Mouse (Mus musculus) cerebellum, postnatal 14 days (tissue): Measurements from ENCODE around the gene Ascl1.

Source experiments
- DNase-seq, 2 experiments: peaks; one replicate each; pipeline ENCODE4 v3.0.0; 2021; ENCODE audit warnings: mixed read lengths in 2 of 2

Gene Ascl1

DNA sequence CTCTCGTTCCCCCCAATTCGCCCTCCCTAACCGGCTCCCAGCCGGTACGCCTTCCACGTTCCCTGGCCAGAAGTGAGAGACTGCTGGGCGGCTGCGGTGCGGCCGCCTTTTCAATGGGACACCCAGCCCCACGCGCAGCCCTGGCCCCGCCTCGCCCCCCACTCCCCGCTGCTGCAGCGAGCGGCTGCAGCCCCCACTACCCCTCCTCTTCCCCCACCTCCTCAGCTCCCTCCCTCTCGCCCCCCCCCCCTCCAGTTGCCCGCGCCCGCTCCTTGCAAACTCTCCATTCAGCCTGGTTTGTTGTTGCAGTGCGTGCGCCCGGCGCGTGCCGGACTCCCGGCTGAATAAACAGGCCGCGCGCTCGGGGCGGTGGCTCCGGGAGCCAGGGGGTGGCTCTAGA lies at the start of gene Ascl1:
Gene Ascl1, minus strand, starts transcription at position 85 of the 400 bp plus-strand sequence.
- DNase-seq = peak in 1 of 2 experiments; percentile 24

DNA sequence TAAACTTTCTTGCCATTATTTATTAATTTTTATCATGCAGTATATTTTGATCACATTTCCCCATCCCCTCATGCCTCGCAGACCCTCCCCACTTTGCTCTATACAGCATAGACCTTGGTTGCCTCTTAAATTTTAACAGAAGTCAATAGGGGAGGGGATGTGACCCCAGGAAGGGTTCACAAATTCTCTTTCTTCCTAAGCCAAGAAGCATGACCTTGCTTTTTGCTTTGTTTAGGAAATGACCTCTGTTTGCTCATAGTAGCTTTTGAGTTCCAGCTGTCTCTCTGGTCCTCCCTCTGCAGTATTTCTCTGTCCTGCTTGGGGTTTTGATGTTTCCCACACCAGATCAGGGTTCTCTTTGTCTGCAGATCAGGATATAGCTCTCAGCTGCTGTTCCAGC lies 40.7 kb upstream of the Ascl1 start:
- no peak for DNase-seq

DNA sequence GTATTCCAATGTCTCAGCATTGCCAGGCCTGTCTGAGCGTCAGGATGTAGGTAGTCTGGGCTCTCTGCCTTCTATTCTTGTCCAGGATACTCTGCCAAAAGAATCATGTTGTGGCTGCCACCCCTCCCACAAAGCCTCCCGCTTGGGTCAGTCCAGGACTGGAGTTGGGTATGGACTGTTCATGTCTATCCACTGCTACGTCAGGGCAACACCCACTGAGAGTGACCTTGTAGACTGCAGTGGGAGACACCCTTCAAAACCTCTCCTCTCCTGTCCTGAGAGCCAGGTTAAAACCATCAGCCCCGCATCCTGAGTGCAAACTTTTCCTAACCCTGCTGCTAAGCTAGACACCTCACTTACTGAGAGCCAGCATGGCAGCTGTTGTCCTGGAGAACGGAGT lies 28.2 kb upstream of the Ascl1 start, which contains the start of gene Pah:
Gene Pah, plus strand, starts transcription at position 150 of the 400 bp plus-strand sequence.
- peak in 1 of 2 experiments; percentile 4 for DNase-seq

DNA sequence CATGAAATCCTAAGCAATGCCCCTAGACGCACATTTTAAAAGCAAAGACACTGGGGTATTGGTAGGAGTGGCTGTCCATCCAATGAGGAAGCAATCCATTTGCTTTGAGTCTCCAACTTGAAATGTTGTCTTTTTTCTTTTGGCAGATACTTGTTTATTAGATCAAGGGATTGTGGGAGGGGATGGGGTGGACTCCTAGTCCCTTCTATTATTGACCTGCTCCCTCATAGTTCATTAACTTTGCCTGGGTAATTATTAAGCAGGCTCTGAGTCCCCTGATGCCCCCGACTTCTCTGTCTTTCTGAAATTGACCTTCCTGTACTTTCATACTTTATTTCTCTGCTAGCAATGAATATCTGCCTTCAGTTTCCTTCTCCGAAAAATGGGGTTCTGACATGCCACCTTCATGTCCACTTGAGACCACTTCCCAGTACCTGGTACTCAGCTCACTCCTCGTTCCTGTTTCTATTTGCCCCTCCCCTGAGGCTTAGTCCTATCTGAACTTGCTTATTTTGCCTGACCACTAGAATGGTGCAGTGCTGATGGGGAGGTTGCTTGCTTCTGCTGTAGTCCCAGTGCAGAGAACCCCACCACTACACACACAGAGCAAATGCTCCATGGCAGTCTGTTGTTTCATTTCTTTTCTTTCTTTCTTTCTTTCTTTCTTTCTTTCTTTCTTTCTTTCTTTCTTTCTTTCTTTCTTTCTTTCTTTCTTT lies 27.1 kb upstream of the Ascl1 start:
- no peak for DNase-seq

DNA sequence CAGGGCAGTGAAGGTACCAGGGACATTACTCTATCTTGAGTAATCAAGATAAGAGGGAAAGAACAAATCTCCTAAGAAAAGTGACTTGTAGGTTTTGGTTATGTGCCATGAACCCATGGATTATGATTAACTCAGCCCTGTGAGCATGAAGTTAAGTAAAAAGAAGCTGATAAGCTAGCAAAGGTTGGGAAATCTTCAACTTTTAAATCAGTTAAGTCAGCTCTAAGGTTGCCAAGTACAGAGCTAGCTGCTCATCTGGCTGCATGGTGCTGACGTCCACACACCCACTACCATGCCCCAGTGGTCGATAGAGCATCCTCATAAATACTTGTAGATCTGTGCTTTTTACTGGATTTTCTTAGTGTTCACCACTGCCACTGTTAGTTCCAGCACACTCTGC lies 25.1 kb upstream of the Ascl1 start:
- DNase-seq = no peak

DNA sequence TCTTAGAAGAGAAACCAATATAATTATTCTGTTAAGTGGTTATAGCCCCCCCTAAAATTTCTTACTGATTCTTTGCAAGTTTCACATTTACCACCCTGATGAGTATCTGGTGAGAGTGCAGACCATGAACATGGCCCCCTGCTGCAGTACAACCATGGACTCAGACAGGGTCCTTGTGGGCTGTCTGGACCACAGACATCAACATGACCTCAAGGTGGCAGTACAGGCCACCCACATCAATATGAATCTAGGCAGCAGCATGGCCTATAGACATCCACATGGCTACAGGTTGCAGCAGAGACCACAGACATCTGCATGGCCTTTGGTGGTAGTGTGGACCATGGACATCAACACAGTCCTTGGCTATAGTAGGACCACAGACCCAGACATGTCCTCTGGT lies 19.6 kb upstream of the Ascl1 start:
- no peak for DNase-seq

DNA sequence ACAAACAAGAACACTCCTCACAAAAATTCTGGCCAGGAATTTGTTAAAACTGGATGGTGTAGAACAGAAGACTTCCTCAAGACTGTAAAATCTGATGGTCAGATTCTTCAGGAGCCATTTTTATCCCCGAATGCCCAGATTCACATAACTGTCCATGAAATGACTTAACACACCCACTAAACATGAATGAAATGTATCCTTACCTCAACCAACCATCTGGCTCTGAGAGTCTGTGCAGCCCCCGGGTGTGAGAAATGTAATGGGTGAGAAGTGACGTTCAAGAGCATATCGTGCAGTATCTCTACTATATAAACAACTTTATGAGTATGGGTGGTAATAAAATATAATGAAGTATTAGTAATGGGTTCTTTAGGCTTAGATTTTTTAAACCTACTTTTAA lies 15.1 kb upstream of the Ascl1 start:
- no peak for DNase-seq

DNA sequence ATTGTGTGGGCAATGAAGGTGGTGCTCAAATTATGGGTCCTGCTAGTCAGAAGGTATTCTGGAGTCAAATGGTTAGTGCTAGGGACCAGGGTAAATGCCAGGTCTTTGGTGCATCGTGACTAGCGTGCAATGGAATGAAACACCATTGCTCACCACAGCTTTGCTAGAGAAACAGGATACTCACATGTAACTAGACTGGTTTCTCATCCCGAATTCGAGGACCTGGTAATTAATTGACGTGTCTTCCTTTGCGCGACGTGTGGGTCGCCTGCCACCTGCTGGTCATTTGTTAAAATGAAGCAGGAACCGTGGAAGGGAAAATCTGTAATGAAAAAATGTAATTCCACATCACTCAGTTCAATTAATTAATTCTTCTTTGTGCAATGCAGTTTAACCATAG lies 10.5 kb upstream of the Ascl1 start:
- DNase-seq = peak; percentile 84 to 86

DNA sequence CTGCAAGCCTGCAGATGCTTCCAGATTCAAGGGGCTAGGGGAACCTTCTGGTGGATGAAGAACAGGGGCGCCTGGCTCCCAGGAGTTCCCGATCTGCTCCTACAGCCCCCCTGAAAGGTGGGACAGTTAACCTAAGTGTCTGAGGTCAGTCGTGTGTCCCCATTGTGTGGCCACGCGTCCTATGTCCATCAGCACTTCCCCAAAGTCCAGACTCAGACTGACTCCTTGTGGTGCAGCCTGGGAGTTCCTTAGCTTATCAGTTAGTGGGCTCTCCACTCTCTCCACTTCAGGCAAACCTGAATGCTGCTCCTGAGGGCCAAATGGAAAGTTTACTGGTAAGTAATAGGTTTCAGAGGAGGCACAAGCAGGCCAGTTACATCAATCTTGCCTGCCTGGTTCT lies 8.8 kb upstream of the Ascl1 start:
- peak in 1 of 2 experiments; percentile 10 for DNase-seq

DNA sequence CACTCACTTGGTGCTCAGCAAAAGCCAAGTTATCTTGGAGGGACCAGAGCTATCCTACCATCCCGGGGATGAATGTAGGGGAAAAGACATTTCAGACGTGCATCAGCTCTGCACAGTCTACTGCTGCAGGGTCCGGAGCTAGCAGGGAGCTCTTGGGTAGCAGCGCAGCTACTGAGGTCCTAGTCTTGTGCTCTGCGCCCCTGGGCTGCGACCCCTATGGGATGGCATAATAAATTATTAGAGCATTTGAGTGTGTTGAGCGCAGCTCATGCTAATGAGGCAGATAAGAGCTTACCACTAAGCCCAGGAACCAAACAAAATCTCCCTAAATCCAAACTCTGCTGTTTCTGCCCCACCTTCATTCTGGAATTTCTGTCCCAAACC lies 8.2 kb upstream of the Ascl1 start:
- peak in 1 of 2 experiments; percentile 3 for DNase-seq

DNA sequence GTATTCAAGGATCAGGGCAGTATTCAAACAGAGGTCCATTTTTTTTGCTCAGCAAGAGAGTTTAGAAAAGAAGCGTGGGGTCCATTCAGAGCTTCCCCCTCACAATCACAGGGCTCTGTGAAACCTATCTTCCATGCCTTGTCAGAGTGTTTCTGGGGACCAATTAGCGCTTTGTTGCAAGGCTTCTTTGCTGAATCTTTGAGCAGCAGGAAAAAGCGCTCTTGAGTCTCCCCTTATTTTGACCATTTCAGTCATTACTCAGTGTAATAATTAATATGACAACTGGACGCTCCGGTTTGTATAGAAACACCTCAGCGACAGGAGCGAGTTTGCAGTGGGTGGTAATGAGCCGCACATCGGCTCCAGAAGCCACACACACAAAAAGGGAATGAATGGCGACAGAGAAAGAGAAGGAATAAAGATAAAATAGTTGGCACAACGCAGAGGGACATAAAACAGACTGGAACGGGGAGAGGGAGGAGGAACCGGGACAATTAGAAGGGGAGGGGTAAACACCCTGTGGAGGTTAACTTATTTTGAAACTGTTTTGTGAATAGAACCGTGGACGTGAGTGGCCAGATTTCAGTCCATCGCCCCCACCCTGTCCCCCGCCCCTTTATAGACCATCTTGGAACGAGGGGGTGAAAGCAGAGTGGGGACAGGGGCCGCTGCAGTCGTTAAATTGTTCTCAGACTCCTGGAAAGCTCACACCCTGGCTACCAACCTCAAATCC lies 7.6 kb upstream of the Ascl1 start:
- DNase-seq = no peak

DNA sequence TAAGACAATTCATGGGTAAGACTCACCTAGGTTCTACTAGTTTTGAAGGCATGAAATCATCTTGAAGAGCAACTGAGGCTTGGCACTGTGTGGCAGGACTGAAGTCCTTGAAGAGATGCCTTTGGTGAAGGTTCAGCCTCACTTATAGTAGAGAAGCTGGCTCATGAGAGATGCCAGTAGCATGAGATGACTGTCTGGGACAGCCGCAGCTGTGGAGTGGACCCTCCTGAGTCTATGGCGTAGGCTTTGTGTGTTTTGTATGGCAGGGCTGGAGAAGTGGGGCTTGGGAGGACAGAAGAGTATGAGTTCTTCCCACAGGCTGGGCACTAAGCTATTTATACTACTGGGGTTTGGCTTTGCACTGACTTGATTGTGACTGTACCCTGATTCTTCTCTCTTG lies 3.6 kb upstream of the Ascl1 start:
- no peak for DNase-seq

DNA sequence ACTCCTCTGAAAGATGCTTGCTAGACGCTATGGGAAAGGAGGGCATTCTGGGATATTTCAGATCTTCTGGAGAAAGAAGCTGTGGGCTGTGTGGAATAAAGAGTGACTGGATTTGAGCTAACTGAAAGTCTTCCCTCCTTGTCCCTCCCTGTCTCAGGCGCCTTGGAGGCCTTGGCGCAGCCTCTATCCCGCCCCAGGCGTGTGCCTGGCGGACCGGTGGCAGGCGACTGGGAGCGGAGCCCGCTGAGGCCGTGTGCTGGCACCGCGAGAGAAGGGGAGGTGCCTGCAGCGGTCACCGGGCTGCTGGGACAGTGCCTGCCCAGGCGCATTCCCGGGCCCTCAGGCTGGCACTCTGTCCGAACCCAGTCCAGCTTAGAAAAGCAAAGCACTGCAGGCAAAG lies 1.1 kb upstream of the Ascl1 start:
- DNase-seq = peak; percentile 37 to 38

DNA sequence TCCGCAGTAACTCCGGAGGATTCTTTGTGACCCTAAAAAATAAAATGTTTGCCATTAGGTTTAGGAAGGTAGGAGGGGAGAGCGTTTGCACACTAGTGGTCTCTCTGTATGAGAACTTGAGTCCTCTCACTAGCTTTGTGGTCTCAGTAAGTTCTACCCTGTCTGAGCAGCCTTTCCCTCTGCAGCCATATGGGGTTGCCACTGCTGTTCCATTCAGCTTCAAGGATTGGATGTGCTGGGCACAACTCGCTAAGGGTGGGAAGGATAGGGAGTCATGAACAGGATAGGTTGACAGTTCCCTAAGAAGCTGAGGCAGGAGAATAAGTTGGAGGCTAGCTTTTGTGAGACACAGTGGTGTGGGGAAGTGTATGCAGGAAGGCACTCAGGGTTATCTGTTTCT lies 716 bp upstream of the Ascl1 start:
- no peak for DNase-seq

DNA sequence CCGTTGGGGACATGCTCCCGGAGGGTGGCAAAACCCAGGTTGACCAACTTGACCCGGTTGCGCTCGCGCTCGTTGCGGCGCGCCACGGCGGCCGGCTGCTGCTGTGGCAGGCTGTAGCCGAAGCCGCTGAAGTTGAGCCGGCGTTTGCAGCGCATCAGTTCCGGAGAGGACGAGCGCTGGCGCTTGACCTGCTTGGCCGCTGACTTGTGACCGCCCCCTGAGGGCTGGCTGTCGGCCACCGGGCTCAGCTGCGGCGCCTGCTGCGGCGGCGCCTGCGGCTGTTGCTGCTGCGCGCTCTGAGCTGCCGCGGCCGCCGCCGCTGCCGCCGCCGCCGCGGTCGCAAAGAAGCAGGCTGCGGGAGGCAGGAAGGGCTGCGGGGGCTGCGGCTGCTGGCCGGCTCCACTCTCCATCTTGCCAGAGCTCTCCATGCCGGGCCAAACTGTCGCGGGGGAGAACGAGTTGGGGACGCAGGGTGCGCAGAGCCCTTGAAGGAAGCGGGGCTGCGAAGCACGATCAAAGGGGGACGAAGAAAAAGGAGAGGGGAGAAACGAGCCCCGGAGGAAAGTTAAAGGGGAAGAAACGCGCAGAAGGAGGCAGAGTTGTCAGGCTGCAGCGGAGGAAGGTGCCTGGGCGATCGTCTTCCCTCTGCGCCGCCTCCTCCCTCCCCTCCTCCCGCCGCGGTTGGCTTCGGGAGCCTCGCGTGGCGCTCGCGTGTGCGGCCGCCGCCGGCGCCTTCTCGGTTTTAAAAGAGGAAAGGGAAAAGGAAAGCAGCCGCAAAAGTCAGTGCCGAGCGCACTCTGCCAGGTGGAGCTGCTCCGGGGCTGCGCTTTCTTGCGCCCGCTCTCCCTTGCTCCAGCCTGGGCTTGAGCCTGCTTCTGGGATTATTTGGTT lies 554 bp downstream of the Ascl1 start:
- DNase-seq = peak; percentile 67 to 72

DNA sequence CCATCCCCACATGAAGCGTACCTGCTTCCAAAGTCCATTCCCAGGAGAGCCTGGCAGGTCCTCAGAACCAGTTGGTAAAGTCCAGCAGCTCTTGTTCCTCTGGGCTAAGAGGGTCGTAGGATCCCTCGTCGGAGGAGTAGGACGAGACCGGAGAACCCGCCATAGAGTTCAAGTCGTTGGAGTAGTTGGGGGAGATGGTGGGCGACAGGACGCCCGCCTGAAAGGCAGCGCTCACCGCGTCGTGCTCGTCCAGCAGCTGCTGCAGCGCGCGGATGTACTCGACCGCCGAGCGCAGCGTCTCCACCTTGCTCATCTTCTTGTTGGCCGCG lies 1.2 kb downstream of the Ascl1 start:
- DNase-seq = no peak

DNA sequence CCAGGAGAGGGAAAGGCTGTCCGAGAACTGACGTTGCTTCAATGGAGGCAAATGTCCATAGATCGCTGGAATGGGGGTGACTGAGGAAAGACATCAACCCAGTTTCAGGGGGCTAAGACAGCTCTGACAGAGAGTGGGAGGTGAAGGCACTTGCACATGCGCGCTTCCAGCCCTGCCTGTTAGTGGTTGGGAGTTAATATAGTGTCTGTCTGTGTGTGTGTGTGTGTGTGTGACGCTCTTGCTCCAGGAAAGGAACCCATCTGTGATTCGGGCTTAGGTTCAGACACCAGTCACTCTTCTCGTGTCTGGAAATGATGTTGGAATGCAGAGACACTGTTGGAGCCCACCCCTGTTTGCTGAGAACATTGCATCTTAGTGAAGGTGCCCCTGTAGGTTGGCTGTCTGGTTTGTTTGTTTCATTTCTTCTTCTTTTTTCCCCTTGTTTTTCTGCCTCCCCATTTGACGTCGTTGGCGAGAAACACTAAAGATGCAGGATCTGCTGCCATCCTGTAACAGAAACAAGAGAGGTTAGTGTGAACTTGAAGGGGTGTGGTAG lies 1.9 kb downstream of the Ascl1 start:
- DNase-seq = peak in 1 of 2 experiments; percentile 4

DNA sequence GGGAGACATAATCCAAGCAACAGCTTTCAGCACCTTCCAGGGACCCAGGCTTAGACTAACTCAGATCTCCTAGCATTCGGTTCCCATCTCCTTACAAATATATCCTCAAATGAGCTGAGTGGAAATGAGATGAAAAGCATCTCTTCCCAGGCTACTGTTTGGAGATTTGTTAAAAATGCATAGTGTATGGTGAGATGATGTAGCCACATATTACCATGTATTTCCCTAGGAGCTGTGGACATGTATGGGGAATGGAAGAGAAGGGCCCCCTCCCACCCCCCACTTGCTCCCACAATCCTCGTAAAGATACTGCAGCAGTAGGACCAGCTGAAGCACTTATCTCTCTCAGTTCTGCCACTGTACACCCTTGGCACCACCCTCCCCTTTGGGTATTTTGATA lies 3.1 kb downstream of the Ascl1 start:
- DNase-seq = no peak

DNA sequence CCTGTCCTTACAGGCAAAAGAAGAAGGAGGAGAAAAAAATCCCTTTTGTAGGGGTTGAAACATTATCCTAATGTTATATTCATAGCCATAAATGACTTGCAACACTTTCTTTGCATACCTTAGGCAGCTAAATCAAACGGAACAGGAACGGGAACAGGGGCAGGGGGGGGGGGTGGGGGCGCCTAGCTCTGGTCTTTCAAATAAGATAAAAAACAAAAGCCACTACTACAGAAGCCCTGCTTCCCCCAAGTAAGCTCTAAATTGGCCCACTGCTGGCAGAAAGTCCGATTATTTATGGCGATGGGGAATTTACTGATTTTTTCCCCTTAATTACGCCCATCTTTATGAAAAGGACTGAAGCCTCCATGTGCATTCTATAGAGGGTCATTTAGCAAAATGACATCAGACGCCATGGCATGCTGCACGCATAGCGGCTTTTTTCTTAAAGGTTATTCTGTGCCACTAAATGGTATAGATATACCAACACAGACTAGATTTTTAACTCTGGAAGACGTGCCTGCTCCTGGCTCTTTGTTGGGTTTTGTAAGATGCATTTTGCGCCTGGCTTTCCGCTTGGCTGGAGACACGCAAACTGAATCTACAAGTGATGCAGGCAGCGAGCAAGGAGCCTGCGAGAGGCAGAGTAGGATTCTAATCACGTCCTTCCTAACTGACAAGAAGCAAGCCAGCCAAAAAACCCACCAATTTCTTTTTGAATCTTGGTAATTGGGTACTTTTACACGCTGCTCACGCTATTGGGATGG lies 4.0 kb downstream of the Ascl1 start:
- DNase-seq = peak; percentile 20 to 25

DNA sequence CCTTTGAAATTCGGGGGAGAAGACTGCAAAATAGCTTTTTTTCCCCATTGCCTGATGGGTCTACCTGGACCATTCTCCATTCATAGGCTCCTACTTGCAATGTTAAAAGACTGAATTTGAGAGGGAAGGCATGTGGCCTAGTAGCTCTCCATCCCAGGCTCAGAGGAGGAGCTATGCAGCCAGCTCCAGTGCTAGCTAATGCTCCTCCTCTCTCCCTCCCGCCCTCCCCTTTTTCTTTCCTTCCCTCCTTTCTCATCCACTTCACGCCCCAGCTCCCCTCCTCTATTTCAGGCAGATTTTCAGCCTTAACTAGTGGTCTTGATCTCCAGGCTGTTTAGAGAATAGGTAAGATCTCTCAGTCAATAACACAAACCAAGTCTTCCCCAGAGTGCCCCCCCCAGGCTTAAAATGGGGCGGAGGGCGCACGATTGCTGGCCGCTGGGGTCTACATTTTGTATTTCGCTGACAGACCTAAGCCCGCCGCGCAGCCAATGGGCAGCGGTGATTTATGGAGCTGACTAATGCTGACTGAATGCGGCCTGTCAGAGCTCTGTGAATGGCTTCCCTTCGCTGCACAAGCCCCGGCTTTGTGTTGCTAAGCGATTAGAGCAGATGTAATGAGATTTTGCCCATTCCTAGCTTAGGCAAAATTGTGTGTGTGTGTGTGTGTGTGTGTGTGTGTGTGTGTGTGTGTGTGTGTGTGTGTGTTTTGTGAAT lies 4.9 kb downstream of the Ascl1 start:
- DNase-seq = peak; percentile 35 to 37

DNA sequence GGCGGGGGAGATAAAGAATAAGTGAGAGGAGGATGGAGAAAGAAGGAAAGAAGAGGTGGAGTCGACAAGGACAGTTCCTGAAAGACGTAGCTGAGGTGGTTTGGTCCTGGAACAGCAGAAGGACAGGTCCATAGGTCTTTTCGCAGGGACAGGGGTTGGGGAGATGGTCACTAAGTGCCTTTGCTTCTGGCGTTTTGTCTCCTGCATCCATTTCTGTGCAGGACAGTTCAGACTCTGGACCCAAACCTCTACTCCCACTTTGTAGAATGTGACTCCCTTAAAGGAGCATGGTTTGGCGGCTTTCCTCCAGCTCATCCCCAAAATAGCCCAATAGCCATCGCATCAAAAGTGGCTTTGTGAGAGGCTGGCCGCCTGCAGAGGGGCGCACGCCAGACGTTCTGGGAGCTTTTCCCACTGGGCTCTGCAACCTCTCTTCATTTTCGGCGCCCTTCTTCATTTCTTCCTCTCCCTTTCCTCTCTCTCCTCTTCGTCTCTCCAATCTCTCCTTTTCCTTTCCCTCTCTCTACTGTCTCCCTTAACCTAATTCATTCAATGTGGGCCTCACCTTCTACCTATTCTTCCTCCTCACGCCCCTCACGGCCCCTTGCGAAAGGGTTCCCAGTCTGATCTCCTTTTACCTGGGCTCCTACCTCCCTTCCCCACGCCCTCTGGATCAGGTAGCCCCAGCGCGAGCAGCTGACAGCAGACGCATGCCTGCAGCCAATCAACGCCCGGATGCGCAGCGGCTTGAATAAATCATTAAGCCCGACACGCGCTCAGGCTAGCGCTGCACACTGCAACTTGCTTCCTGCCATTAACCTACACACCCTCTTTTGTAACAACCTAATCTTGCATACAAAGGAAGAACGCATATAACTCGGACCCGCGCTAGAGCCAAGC lies 7.5 kb downstream of the Ascl1 start:
- peak; percentile 52 to 61 for DNase-seq
